Mouse (Mus musculus) midbrain, embryonic 10.5 days (tissue): ENCODE results near the gene Vwa7. TPM values are rescaled to one million over a fixed set of nuclear protein-coding genes. Genes with fewer than 3 reads are reported as not detected.

Source experiments
- DNase-seq: peaks from one replicate; pipeline ENCODE4 v3.0.0-alpha.2; 2017; ENCODE audit warnings: low spot score
- H3K27ac ChIP-seq: fragments of 300-500 bp; sonication (generic); replicated peaks from 2 replicates; pipeline ENCODE4 v1.5.1; 2016; ENCODE audit warnings: mild to moderate bottlenecking
- H3K27me3 ChIP-seq: fragments of 300-500 bp; sonication (generic); 2 replicates; pipeline ENCODE4 v1.6.1; 2016; ENCODE audit warnings: low read depth, mild to moderate bottlenecking; ENCODE audit not compliant: poor library complexity, severe bottlenecking
- H3K36me3 ChIP-seq: fragments of 300-500 bp; sonication (generic); 2 replicates; pipeline ENCODE4 v1.6.1; 2016; ENCODE audit warnings: mild to moderate bottlenecking, moderate library complexity
- H3K4me1 ChIP-seq: fragments of 300-500 bp; sonication (generic); 2 replicates; pipeline ENCODE4 v1.6.1; 2016
- H3K4me3 ChIP-seq: fragments of 300-500 bp; sonication (generic); 2 replicates; pipeline ENCODE4 v1.5.1; 2016; ENCODE audit warnings: mild to moderate bottlenecking, moderate library complexity
- H3K9me3 ChIP-seq: fragments of 300-500 bp; sonication (generic); replicated peaks from 2 replicates; pipeline ENCODE4 v1.6.1; 2016; ENCODE audit warnings: mild to moderate bottlenecking
- WGBS: fragments of 180-500 bp; shearing (Covaris S2); methylation state at CpG from one replicate; pipeline ENCODE4 v1.1.7; 2016; 5-methylcytosine and 5-hydroxymethylcytosine counted together
- polyA plus RNA-seq: library from polyadenylated mRNA; unstranded; fragments of >200 nt; fragmentation: Nextera tagmentation; extraction: Ambion mirVana; gene quantifications from 2 replicates; pipeline ENCODE4 v1.2.1, GENCODE M21; 2016

Vwa7 gene
- polyA plus RNA-seq, 1 experiment from 2014 or later: 0.28 TPM

- H3K27ac ChIP-seq: peak overlapping the region; percentile 99
- peaks cover 81% of the 10 kb centered on the region for H3K36me3 ChIP-seq
- DNase-seq: no peak
- peak overlapping the region; percentile 88 for H3K4me3 ChIP-seq
- peaks cover 17% of the 10 kb centered on the region for H3K27me3 ChIP-seq
- peaks cover 32% of the 10 kb centered on the region for H3K4me1 ChIP-seq
- WGBS: 80% methylated on average over 9 of the region's 9 CpGs
- no peaks in the 10 kb centered on the region; the same call in 1 of the 2 replicates for H3K9me3 ChIP-seq
These were observed 41.9 kb downstream of the Vwa7 start for GRCm38 (mm10) chr17:35058316-35058715.

DNA sequence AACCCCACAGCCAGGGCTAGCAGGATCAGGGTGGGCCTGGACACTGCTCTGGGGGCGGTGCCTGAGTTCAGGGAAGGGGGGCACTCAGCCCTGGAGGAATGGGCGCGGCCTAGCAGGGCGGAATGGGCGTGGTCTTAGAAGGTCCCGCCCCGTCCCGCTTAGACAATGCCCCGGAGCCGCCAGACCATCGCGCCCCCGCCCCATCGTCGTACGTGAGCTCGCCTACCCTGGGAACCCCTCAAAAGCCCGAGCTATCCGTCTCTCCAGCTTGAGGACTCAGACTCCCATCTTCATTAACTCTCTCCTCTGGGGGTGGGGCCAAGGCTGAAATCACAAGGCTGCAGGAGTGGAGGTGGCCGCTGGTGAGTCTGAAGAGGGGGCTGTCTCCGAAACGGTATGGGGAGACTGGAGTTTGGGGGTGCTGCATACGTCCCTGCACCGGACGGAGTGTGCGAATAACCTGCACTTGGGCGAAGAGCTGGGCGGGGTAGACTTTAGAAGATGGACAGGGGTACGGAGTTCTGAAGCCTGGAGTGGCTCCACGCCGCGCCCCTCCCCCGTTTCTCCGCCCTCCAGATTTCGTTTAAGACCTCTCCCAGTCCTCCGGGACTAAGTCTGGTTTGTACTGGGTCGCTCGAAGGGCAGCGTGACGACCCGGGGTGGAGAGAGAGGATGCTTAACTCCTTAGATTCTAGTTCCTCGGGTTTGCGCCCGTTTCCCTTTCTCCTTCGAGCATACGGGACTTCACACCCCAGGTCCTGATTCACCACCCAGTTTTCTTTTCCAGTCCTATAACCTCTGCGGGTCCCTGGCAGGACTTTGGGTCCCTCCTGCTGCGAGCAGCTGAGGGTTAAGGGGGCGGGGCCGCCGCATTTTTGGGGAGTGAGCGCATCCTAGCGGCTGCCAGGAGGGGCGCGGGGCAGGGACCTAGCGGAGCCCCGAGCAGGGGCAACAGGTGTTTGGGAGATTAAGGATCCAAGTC, 42.8 kb downstream of the Vwa7 start, which contains the start of gene Ddah2:
Gene Ddah2 (plus strand): TSS at position 125 of the 982 bp plus-strand sequence.
- Histone ChIP-seq H3K27ac (peak within 1 kb of the TSS; percentile 99), H3K4me3 (peak within 1 kb of the TSS; percentile 88), H3K27me3 (peaks cover 25% of the 10 kb centered on the region), H3K9me3 (no peaks in the 10 kb centered on the region; the same call in 1 of the 2 replicates), H3K36me3 (peaks cover 77% of the 10 kb centered on the region), H3K4me1 (peaks cover 39% of the 10 kb centered on the region)
- under 1% methylated on average over 57 of the region's 57 CpGs for WGBS
- peak; percentile 96 for DNase-seq

DNA sequence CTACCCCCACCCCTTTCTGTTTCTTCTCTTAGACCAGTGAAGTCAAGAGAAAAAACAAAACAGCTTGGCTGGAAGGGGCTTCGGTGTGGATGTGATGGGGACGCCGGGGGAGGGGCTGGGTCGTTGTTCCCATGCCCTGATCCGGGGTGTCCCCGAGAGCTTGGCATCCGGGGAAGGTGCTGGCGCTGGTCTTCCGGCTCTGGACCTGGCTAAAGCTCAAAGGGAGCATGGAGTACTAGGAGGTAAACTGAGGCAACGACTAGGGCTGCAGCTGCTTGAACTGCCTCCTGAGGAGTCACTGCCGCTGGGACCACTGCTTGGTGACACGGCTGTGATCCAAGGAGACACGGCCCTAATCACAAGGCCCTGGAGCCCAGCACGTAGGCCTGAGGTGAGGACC, 43.7 kb downstream of the Vwa7 start:
- DNase-seq: no peak
- peak overlapping the region; percentile 99 for H3K27ac ChIP-seq
- H3K9me3 ChIP-seq: no peaks in the 10 kb centered on the region
- H3K4me1 ChIP-seq: peaks cover 48% of the 10 kb centered on the region
- peak overlapping the region; percentile 88 for H3K4me3 ChIP-seq
- H3K27me3 ChIP-seq: peaks cover 34% of the 10 kb centered on the region
- WGBS: 37% methylated on average over 14 of the region's 14 CpGs
- peaks cover 68% of the 10 kb centered on the region for H3K36me3 ChIP-seq

DNA sequence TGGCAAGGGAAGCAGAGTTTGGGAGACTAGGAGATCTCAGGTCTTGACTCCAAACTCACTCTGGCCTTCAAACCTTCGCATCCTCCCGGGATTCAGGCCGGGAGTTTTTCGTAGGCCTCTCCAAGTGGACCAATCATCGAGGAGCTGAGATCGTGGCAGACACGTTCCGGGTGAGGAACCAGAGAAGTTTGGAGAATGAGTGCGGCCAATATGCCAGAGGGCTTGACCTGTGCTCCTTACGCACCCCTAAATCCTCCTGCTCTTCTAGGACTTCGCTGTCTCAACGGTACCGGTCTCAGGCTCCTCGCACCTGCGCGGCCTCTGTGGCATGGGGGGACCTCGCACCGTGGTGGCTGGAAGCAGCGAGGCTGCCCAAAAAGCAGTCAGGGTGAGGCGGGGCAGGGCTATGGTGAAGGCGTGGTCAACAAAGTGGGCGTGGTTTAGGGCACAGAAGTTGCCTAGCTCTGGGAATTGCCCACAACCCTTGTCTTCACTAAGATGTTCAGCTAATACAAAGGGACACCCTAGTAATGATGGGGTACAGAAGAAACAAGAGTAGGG, 44.4 kb downstream of the Vwa7 start:
- H3K9me3 ChIP-seq: no peaks in the 10 kb centered on the region
- WGBS: 62% methylated on average over 22 of the region's 22 CpGs
- H3K27ac ChIP-seq: peak overlapping the region; percentile 99; the same call in 1 of the 2 replicates
- peak overlapping the region; percentile 88 for H3K4me3 ChIP-seq
- H3K36me3 ChIP-seq: peaks cover 61% of the 10 kb centered on the region
- peaks cover 42% of the 10 kb centered on the region for H3K27me3 ChIP-seq
- H3K4me1 ChIP-seq: peaks cover 56% of the 10 kb centered on the region
- no peak for DNase-seq

DNA sequence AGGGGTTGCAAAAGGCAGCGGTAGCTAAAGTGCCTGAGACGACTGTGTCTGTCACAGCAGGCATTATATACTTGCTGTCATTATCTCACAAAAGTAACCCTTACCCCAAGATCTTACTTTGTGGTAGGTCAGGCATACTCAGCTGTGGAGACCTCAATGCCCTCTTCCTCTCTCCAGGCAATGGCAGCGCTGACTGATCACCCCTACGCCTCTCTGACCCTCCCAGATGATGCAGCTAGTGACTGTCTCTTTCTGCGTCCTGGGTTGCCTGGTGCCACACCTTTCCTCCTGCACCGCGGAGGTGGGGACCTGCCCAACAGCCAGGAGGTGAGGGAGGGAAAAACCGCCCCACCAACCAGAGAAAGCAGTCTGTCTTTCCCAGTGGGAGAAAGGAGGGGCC, 44.9 kb downstream of the Vwa7 start:
- Histone ChIP-seq H3K27me3 (peaks cover 46% of the 10 kb centered on the region), H3K4me3 (peak overlapping the region; percentile 88), H3K36me3 (peaks cover 56% of the 10 kb centered on the region), H3K27ac (no peak overlapping the region), H3K4me1 (peaks cover 59% of the 10 kb centered on the region), H3K9me3 (no peaks in the 10 kb centered on the region)
- DNase-seq: no peak
- WGBS: 88% methylated on average over 8 of the region's 8 CpGs

DNA sequence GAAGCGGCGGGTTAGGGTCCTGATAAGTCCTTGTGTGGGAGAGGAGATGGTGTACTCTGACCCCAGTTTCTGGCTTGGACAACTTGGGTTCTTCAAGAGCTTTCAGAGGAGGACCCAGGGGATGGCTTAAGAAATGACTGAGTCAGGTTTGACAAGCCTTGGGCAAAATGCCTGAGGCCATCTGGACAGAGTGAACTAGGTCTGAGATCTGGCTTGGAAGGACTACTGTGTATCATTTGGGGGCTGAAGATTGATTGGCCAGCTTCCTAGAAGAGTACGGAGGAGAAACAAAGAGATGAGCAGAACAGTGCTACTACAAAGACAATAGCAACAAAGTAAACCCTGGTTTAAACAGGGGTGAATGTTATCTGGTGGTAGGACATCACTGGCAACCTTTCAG, 47.1 kb downstream of the Vwa7 start:
- Histone ChIP-seq H3K36me3 (peaks cover 38% of the 10 kb centered on the region), H3K4me3 (no peak overlapping the region), H3K4me1 (peaks cover 54% of the 10 kb centered on the region), H3K27me3 (peaks cover 68% of the 10 kb centered on the region), H3K27ac (no peak overlapping the region), H3K9me3 (no peaks in the 10 kb centered on the region)
- DNase-seq: no peak
- WGBS: 96% methylated on average over 3 of the region's 3 CpGs

GRCm38 (mm10) chr17:35064378-35064877, 48.0 kb downstream of the Vwa7 start:
- H3K27ac ChIP-seq: 0 out of 2 replicates have a peak overlapping the region, but pooled peaks have one; percentile 28
- no peak for DNase-seq
- H3K27me3 ChIP-seq: peaks cover 74% of the 10 kb centered on the region
- WGBS: 37% methylated on average over 10 of the region's 10 CpGs
- H3K4me1 ChIP-seq: peaks cover 49% of the 10 kb centered on the region
- no peaks in the 10 kb centered on the region for H3K9me3 ChIP-seq
- H3K4me3 ChIP-seq: peak overlapping the region; percentile 52
- H3K36me3 ChIP-seq: peaks cover 38% of the 10 kb centered on the region

DNA sequence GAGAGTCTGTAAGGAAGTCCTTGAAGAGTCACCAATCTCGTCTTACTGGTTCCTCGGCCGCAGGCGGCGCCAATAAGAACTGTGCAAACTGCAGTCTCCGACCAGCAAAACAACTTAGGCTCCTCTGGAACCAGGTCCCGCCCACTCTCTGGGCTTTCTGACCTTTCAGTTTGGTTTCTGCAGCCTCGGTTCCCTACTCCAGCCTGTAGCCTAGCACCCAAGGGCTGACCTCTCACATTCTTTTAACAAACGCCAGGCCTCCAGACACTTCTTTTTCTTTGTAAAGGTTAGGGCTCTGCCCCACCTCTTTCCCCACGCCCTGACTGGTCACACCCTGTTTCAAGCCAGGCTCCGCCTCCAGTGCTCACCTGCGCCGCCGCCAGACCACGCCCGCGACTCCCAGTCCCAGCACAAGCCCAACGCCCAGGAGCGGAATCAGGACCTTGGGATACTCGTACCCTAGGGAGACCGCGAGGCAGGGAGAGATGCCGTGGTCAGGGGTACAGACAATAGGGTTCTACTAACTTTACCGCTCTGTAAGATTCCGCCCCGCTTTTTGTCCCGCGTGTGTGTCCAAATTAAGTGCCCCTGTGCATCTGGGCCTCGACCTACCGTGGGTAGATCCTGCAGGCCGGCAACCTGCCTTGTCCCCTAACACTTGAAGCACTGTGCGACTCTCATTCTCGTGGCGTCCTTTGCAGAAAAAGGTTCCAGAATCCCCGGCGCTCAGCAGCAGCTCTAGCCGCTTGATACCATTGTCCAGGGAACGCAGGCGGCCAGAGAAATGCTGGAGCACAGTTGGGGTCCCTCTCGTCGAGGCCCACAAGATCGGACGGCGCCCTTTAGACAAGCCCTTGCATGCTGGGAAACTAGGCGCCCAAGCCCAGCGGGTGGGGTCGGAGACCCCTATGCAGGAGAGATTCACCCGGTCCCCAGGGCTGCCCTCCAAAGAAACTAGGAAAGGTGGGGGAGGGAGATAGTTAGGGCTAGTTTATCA, 48.9 kb downstream of the Vwa7 start, which contains the start of gene Ly6g6c:
Gene Ly6g6c (plus strand): TSS at position 438 of the 997 bp plus-strand sequence.
- H3K27me3 ChIP-seq: peaks cover 74% of the 10 kb centered on the region
- 1% methylated on average over 48 of the region's 48 CpGs for WGBS

GRCm38 (mm10) chr17:35066084-35066483, 49.7 kb downstream of the Vwa7 start, which contains the start of gene Mpig6b:
Mpig6b (minus strand) TSS chr17:35066184.
- WGBS: 41% methylated on average over 10 of the region's 10 CpGs
- Histone ChIP-seq H3K27me3 (peaks cover 74% of the 10 kb centered on the region), H3K9me3 (no peaks in the 10 kb centered on the region), H3K36me3 (peaks cover 26% of the 10 kb centered on the region), H3K4me1 (peaks cover 33% of the 10 kb centered on the region), H3K4me3 (peak within 1 kb of the TSS; percentile 52), H3K27ac (peak within 1 kb of the TSS; percentile 70)
- no peak for DNase-seq

More for the DNA sequence above, 48.9 kb downstream of the Vwa7 start, which contains the start of gene Ly6g6c:
- peak; percentile 65 for DNase-seq
- Histone ChIP-seq H3K4me1 (peaks cover 41% of the 10 kb centered on the region), H3K4me3 (peak within 1 kb of the TSS; percentile 52), H3K27ac (peak within 1 kb of the TSS; percentile 70), H3K36me3 (peaks cover 34% of the 10 kb centered on the region), H3K9me3 (no peaks in the 10 kb centered on the region)

DNA sequence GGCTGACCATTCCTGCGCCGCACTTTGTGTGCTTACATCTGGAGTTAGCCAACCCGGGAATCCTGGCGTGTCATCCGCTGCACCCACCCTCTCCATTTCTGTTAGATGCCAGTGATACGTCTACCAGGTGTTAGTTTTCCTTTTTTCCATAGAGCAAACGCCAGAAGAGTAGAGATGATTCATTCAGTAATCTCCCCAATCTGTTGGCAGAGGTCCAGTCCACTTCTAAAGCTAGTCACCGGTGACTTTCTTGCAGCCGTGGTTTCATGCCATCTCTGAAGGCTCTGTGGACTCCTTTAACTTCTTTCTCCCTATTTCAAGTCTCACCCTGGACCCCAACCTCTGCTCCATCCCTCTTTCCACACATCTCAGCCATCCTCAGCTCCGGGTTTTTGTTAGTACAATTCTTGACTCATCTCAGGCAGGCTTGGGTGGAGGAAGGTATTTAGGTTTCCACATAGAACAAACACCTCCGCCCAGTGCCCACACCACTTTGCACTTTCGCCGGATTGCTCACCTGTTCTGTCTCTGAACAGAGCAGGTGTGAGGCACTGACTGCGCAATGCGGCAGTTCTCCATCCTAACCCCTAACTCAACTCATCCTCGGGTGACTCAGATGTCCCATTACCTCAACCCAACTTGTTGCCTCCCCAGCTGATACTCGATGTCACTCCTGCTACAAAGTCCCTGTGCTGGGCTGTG, 52.0 kb downstream of the Vwa7 start:
- Histone ChIP-seq H3K36me3 (peaks cover 4% of the 10 kb centered on the region; the same call in 1 of the 2 replicates), H3K27me3 (peaks cover 57% of the 10 kb centered on the region), H3K9me3 (no peaks in the 10 kb centered on the region), H3K4me3 (no peak overlapping the region), H3K27ac (no peak overlapping the region), H3K4me1 (peaks cover 29% of the 10 kb centered on the region)
- no peak for DNase-seq
- 87% methylated on average over 17 of the region's 17 CpGs for WGBS

GRCm38 (mm10) chr17:35070556-35071229, 54.3 kb downstream of the Vwa7 start:
- H3K9me3 ChIP-seq: no peaks in the 10 kb centered on the region
- WGBS: 68% methylated on average over 6 of the region's 6 CpGs
- no peaks in the 10 kb centered on the region for H3K36me3 ChIP-seq
- H3K27ac ChIP-seq: no peak overlapping the region
- H3K4me3 ChIP-seq: no peak overlapping the region
- peaks cover 34% of the 10 kb centered on the region for H3K27me3 ChIP-seq
- peaks cover 7% of the 10 kb centered on the region for H3K4me1 ChIP-seq
- DNase-seq: no peak
